Mouse (Mus musculus): ENCODE results near the gene Gm281.

Gm281 gene

GRCm38 (mm10) chr14:13782970-13783369, 131.3 kb downstream of the Gm281 start:
- Histone ChIP-seq H3K36me3 (ENCODE audit: insufficient read depth, low read length) (no peaks in the 10 kb centered on the region), H3K4me1 (replicated peaks; ENCODE audit: low read depth, low read length) (peaks cover 8% of the 10 kb centered on the region), H3K4me3 (replicated peaks; ENCODE audit: low read length) (no peak overlapping the region), H3K9me3 (ENCODE audit: low read length) (peaks cover 13% of the 10 kb centered on the region), H3K27me3 (ENCODE audit: insufficient read depth, low read length) (no peaks in the 10 kb centered on the region)
- TF ChIP-seq NANOG (IDR thresholded peaks at IDR 0.05; ENCODE audit: borderline replicate concordance, low read length): no peak
- no peak for TF ChIP-seq POU5F1 (IDR thresholded peaks at IDR 0.05; ENCODE audit: borderline replicate concordance, low read length)
- no peak for TF ChIP-seq CTCF (conservative IDR thresholded peaks at IDR 0.05; ENCODE audit: low read length)

- no peaks in the 10 kb centered on the region for H3K36me3 ChIP-seq (ENCODE audit: insufficient read depth, low read length)
- H3K4me1 ChIP-seq (replicated peaks; ENCODE audit: low read depth, low read length): no peaks in the 10 kb centered on the region
- no peaks in the 10 kb centered on the region for H3K27me3 ChIP-seq (ENCODE audit: insufficient read depth, low read length)
- H3K4me3 ChIP-seq (replicated peaks; ENCODE audit: low read length): no peak overlapping the region
- TF ChIP-seq NANOG (IDR thresholded peaks at IDR 0.05; ENCODE audit: borderline replicate concordance, low read length) (no peak), POU5F1 (IDR thresholded peaks at IDR 0.05; ENCODE audit: borderline replicate concordance, low read length) (no peak), CTCF (conservative IDR thresholded peaks at IDR 0.05; ENCODE audit: low read length) (no peak)
- peaks cover 2% of the 10 kb centered on the region; the same call in 1 of the 2 replicates for H3K9me3 ChIP-seq (ENCODE audit: low read length)
These were observed 135.9 kb downstream of the Gm281 start for GRCm38 (mm10) chr14:13778383-13778782.

GRCm38 (mm10) chr14:13771163-13771562, 143.1 kb downstream of the Gm281 start:
- Histone ChIP-seq H3K36me3 (ENCODE audit: insufficient read depth, low read length) (no peaks in the 10 kb centered on the region), H3K4me3 (replicated peaks; ENCODE audit: low read length) (no peak overlapping the region), H3K9me3 (ENCODE audit: low read length) (no peaks in the 10 kb centered on the region), H3K4me1 (replicated peaks; ENCODE audit: low read depth, low read length) (peaks cover 12% of the 10 kb centered on the region; the same call in 1 of the 2 replicates), H3K27me3 (ENCODE audit: insufficient read depth, low read length) (no peaks in the 10 kb centered on the region)
- no peak for TF ChIP-seq POU5F1 (IDR thresholded peaks at IDR 0.05; ENCODE audit: borderline replicate concordance, low read length)
- TF ChIP-seq CTCF (conservative IDR thresholded peaks at IDR 0.05; ENCODE audit: low read length): no peak
- TF ChIP-seq NANOG (IDR thresholded peaks at IDR 0.05; ENCODE audit: borderline replicate concordance, low read length): no peak

GRCm38 (mm10) chr14:13770686-13771085, 143.6 kb downstream of the Gm281 start:
- Histone ChIP-seq H3K27me3 (ENCODE audit: insufficient read depth, low read length) (no peaks in the 10 kb centered on the region), H3K36me3 (ENCODE audit: insufficient read depth, low read length) (no peaks in the 10 kb centered on the region), H3K4me1 (replicated peaks; ENCODE audit: low read depth, low read length) (peaks cover 12% of the 10 kb centered on the region; the same call in 1 of the 2 replicates), H3K9me3 (ENCODE audit: low read length) (no peaks in the 10 kb centered on the region), H3K4me3 (replicated peaks; ENCODE audit: low read length) (no peak overlapping the region)
- TF ChIP-seq POU5F1 (IDR thresholded peaks at IDR 0.05; ENCODE audit: borderline replicate concordance, low read length) (no peak), NANOG (IDR thresholded peaks at IDR 0.05; ENCODE audit: borderline replicate concordance, low read length) (no peak), CTCF (conservative IDR thresholded peaks at IDR 0.05; ENCODE audit: low read length) (no peak)

Data from E14TG2a.4 (cell line).